14 mouse cellular contexts compared by ENCODE assay signal in the genomic region with DNA sequence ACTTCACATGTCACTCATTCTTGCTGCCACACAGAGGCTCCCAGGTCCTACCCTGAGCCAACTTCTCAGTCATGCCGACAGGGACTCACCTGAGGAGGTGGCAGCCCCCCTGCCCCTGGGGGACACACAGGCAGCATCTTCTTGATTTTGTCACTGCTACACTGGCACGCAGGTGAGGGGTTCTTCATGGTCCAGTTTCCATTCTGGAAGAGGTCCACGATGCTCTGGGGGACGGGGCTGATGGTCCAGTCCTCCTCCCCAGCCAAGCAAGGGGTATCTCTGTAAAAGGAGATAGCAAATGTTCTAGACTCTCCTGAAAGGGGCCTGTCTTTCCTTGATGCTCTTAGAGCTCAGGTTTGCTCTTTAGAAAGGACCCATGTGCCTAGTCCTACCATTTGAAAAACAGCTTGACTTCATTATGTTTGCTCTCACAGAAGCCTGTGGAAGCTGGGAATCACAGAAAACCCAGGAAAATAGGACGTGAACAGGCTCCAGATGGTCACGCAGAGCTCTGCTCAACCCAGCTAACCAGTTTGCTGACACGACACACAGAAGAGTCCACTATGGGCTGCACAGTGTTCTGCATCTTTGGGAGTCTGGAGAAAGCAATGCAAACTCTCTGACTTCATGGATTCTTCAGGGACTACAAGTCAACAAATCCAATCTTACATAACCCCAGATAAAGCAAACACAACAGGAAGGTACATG.
"Had no signal": no experiment of that assay in that cellular context is flagged by ENCODE, and none has a peak within 500 bp of the region (broad histone marks: within the 10 kb centered on the region; RNA-seq: fewer than 3 reads in every experiment).

No protein-coding gene starts in this region.

- H3K27ac ChIP-seq: limb, embryonic 12.5 days; liver, embryonic 13.5 days; midbrain, embryonic 13.5 days; neural tube, embryonic 12.5 days had no signal

- H3K4me3 ChIP-seq: limb, embryonic 12.5 days; liver, embryonic 13.5 days; midbrain, embryonic 13.5 days; neural tube, embryonic 12.5 days had no signal

- H3K9ac ChIP-seq: limb, embryonic 12.5 days; liver, embryonic 13.5 days; liver, postnatal 0 days; midbrain, embryonic 13.5 days; neural tube, embryonic 12.5 days had no signal

- H3K27me3 ChIP-seq: limb, embryonic 12.5 days; liver, embryonic 13.5 days; midbrain, embryonic 13.5 days; neural tube, embryonic 12.5 days had no signal

- H3K4me1 ChIP-seq: limb, embryonic 12.5 days; liver, embryonic 13.5 days; midbrain, embryonic 13.5 days; neural tube, embryonic 12.5 days had no signal

- DNase-seq: kidney, postnatal 10 days; kidney, postnatal 4 days; liver; liver, embryonic 13.5 days; liver, postnatal 0 days; lung, postnatal 36 days; retina, postnatal 1 day; right cerebral cortex, postnatal 4 days; spleen, adult 18-20 months; thymus, adult 18-20 months; thymus, postnatal 14 days had no signal

- ATAC-seq: liver, postnatal 0 days; midbrain, embryonic 13.5 days had no signal

- H3K9me3 ChIP-seq: limb, embryonic 12.5 days; liver, embryonic 13.5 days; midbrain, embryonic 13.5 days; neural tube, embryonic 12.5 days had no signal

- H3K4me2 ChIP-seq: limb, embryonic 12.5 days; liver, embryonic 13.5 days; midbrain, embryonic 13.5 days; neural tube, embryonic 12.5 days had no signal
